22 mouse cellular contexts compared by ENCODE assay signal in the genomic region with DNA sequence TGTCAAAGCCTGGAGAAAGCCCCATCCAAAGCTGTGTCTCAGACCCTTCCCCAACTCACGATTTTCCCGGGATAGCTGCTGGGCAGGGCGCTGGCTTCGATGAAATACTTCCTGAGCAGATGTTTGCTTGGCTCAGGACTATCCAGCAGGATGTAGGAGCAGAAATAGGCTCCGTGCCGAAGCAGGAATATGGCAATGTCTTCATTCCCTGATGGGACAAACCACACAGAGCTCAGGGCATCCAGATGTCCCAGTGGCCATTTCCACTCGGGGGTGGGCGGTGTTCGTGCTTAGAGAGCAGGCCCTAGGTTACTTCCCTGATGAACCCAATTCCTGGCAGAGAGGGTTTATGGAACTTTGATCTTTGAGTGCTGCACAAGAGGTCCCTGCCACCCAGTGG. TPM values are rescaled to one million over a fixed set of nuclear protein-coding genes. Genes with fewer than 3 reads are reported as not detected.
"Had no signal": no experiment of that assay in that cellular context is flagged by ENCODE, and none has a peak within 500 bp of the region (broad histone marks: within the 10 kb centered on the region; RNA-seq: fewer than 3 reads in every experiment).

No protein-coding gene starts in this region.

- H3K4me1 ChIP-seq: liver, embryonic 15.5 days; midbrain, embryonic 13.5 days; stomach, embryonic 15.5 days had no signal

- H3K9me3 ChIP-seq: liver, embryonic 15.5 days; midbrain, embryonic 13.5 days; stomach, embryonic 15.5 days had no signal

- H3K4me2 ChIP-seq: limb, embryonic 12.5 days; liver, embryonic 15.5 days; midbrain, embryonic 13.5 days; stomach, embryonic 15.5 days had no signal

- DNase-seq: kidney, postnatal 10 days; kidney, postnatal 4 days; lung, adult 2 months; lung, postnatal 36 days; right cerebral cortex, adult 18-20 months; spleen, adult 18-20 months; thymus, adult 2 months; thymus, postnatal 25 days had no signal

- H3K9ac ChIP-seq: limb, embryonic 12.5 days; liver, embryonic 15.5 days; midbrain, embryonic 13.5 days; stomach, embryonic 15.5 days had no signal

- H3K27me3 ChIP-seq: limb, embryonic 12.5 days; liver, embryonic 15.5 days; midbrain, embryonic 13.5 days; stomach, embryonic 15.5 days had no signal

- H3K36me3 ChIP-seq: midbrain, embryonic 13.5 days had no signal

- ATAC-seq: lung, postnatal 0 days; midbrain, embryonic 13.5 days had no signal

- H3K27ac ChIP-seq: layer of hippocampus, adult 2 months; limb, embryonic 12.5 days; liver, embryonic 15.5 days; midbrain, embryonic 13.5 days; stomach, embryonic 15.5 days had no signal

- H3K4me3 ChIP-seq: layer of hippocampus, adult 2 months; limb, embryonic 12.5 days; liver, embryonic 15.5 days; midbrain, embryonic 13.5 days; stomach, embryonic 15.5 days had no signal

RNA-seq across cellular contexts. Expression of gene Gm10974, which starts 35.1 kb away (rescaled TPM):
- total RNA-seq: layer of hippocampus, adult 2 months; layer of hippocampus, postnatal 10 days; left cerebral cortex, postnatal 36 days; liver, adult 2 months; megakaryocyte progenitor cell, adult 5-6 weeks; midbrain, postnatal 0 days had no signal
- polyA plus RNA-seq: limb, embryonic 12.5 days; liver, adult 2 months; liver, embryonic 15.5 days; lung, adult 2 months; lung, postnatal 0 days; midbrain, embryonic 13.5 days; midbrain, postnatal 0 days; neural tube, embryonic 14.5 days; stomach, embryonic 15.5 days; testis, adult 2 months; thymus, adult 2 months; urinary bladder, adult 2 months had no signal
